Mouse (Mus musculus): ENCODE results near the gene Phactr4. TPM values are rescaled to one million over a fixed set of nuclear protein-coding genes. Genes with fewer than 3 reads are reported as not detected.

Phactr4 gene
- total RNA-seq, 2 experiments from 2014 or later: 12.7 to 13.4 TPM

DNA sequence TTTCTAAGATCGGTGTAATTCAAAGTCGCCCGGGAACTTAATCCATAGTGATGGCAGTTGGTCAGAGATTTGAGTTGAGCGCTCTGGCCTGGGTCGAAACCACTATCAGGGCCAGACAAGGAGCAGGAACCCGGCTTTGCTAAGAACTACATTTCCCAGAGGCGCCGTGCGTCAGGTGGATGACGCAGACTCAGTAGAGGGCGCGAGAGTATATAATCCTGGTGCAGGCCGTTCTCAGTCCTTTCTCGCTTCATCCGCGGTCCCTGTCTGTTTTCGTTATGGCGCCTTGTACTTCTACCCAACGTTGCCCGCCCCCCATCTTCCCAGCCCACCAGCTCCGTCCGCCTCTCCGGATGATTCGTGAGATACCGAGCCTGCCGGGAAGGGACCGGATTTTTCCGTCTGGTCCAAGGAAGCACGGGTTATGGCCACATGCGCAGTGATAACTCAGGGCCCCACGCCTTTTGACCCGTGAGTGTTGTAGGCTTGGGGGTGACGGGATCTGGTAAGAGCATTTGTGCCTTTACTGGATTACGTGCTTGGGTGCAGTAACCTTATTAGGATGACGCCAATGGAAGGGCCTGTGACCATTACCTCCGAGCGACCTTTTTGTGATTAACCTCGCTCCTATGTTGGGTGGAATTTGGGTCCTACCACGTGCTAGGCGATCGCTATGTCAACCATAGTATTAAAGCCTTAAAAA is 113.7 kb downstream of the Phactr4 start:
- intact Hi-C loops (cut with DNase I): loop anchor here (10.0 kb wide), 1 partner anchor 206 kb away; the partner anchor contains the start of gene Sesn2
- peak; percentile 91 for DNase-seq (ENCODE audit: low spot score in 2 of 2)

GRCm38 (mm10) chr4:132306004-132306403 is 116.3 kb downstream of the Phactr4 start:
- intact Hi-C loops (cut with DNase I): loop anchor here (10.0 kb wide), 1 partner anchor 209 kb away; the partner anchor contains the start of gene Sesn2
- DNase-seq (ENCODE audit: low spot score in 2 of 2): no peak

Small RNA genes lying within 50 kb of the gene (microRNA-seq; reads per million reads assigned to microRNA genes)
- not detected for gene Gm25707

Other genes with a start within 250 kb of the Phactr4 start
- 10 to 100 TPM; 37.6 to 47.1 TPM for gene Ythdf2, start 210.2 kb downstream of the Phactr4 start, total RNA-seq (2021)
- gene Gmeb1, start 160.9 kb downstream of the Phactr4 start, total RNA-seq (2021): 10 to 100 TPM; 20.7 to 25.2 TPM
- gene Taf12, start 148.1 kb downstream of the Phactr4 start, total RNA-seq (2021): 10 to 100 TPM; 19.0 to 25.2 TPM
- 1 to 10 TPM; 1.5 to 2.8 TPM for gene Rab42, start 119.1 kb downstream of the Phactr4 start, total RNA-seq (2021)
- gene Trnau1ap, start 93.0 kb downstream of the Phactr4 start, total RNA-seq (2021): 10 to 100 TPM; 21.5 to 24.8 TPM
- gene Rcc1, start 68.9 kb downstream of the Phactr4 start, total RNA-seq (2021): 10 to 100 TPM in 1 of 2 experiments, 1 to 10 TPM in 1; 9.7 to 12.3 TPM
- 1 to 10 TPM; 8.8 to 9.6 TPM for gene Med18, start 41.4 kb upstream of the Phactr4 start, total RNA-seq (2021)
- 10 to 100 TPM in 1 of 2 experiments, 1 to 10 TPM in 1; 9.2 to 12.3 TPM for gene Sesn2, start 88.0 kb upstream of the Phactr4 start, total RNA-seq (2021)
- 100 to 1,000 TPM; 457 to 501 TPM for gene Atpif1, start 111.2 kb upstream of the Phactr4 start, total RNA-seq (2021)
- 100 to 1,000 TPM in 1 of 2 experiments, 10 to 100 TPM in 1; 88.6 to 101 TPM for gene Dnajc8, start 113.1 kb upstream of the Phactr4 start, total RNA-seq (2021)
- 1 to 10 TPM; 1.1 to 1.8 TPM for gene Ptafr, start 141.6 kb upstream of the Phactr4 start, total RNA-seq (2021)
- 10 to 100 TPM; 27.4 to 30.4 TPM for gene Eya3, start 216.5 kb upstream of the Phactr4 start, total RNA-seq (2021)